Comparison of ENCODE assay signal across 8 mouse cellular contexts in genomic region chr1:166001121-166001903, GRCm38 (mm10). TPM values are rescaled to one million over a fixed set of nuclear protein-coding genes. Genes with fewer than 3 reads are reported as not detected.
DNase-seq lines count a peak whose midpoint lies in the region; ATAC-seq and TF ChIP-seq lines count a peak whose summit lies in the region.

No protein-coding gene starts in this region.

- WGBS in heart, embryonic 12.5 days: 3% methylated on average over 48 of the region's 48 CpGs
- under 1% methylated on average over 41 of the region's 48 CpGs for WGBS in kidney, embryonic 16.5 days
- 2% methylated on average over 45 of the region's 48 CpGs for WGBS in liver, embryonic 14.5 days (ENCODE audit: insufficient replicate concordance)
- under 1% methylated on average over 47 of the region's 48 CpGs for WGBS in stomach, embryonic 15.5 days

- H3K79me3 ChIP-seq in C2C12 (ENCODE audit: low read depth): peaks cover 52% of the 10 kb centered on the region

- no peaks in the 10 kb centered on the region for H3K36me3 ChIP-seq in C2C12 (ENCODE audit: control insufficient read depth, insufficient read depth)
- no peaks in the 10 kb centered on the region for H3K36me3 ChIP-seq in heart, embryonic 12.5 days
- no peaks in the 10 kb centered on the region for H3K36me3 ChIP-seq in kidney, embryonic 16.5 days (ENCODE audit: insufficient read depth, low read length)
- no peaks in the 10 kb centered on the region for H3K36me3 ChIP-seq in liver, embryonic 14.5 days (replicated peaks; ENCODE audit: control insufficient read depth, insufficient read depth, low read depth)
- H3K36me3 ChIP-seq in stomach, embryonic 15.5 days: no peaks in the 10 kb centered on the region

- H3K4me1 ChIP-seq in embryonic fibroblast, embryonic 13.5 days (ENCODE audit: control insufficient read depth, insufficient read depth, low read length): peaks cover 2% of the 10 kb centered on the region; the same call in 1 of the 2 replicates
- peaks cover 18% of the 10 kb centered on the region for H3K4me1 ChIP-seq in heart, embryonic 12.5 days (replicated peaks)
- H3K4me1 ChIP-seq in kidney, embryonic 16.5 days (ENCODE audit: insufficient read depth, low read length): peaks cover 19% of the 10 kb centered on the region
- peaks cover 5 to 17% of the 10 kb centered on the region in 2 experiments for H3K4me1 ChIP-seq in liver, embryonic 14.5 days (replicated peaks; ENCODE audit: control insufficient read depth in 2 of 2, insufficient read depth in 2 of 2, low read length in 1 of 2)
- H3K4me1 ChIP-seq in stomach, embryonic 15.5 days: peaks cover 7% of the 10 kb centered on the region; the same call in 1 of the 2 replicates

- no peaks in the 10 kb centered on the region for H3K27me3 ChIP-seq in C2C12 (ENCODE audit: control insufficient read depth, insufficient read depth, insufficient read length)
- H3K27me3 ChIP-seq in heart, embryonic 12.5 days (replicated peaks): no peaks in the 10 kb centered on the region
- no peaks in the 10 kb centered on the region for H3K27me3 ChIP-seq in kidney, embryonic 16.5 days (ENCODE audit: insufficient read depth, low read length)
- no peaks in the 10 kb centered on the region for H3K27me3 ChIP-seq in liver, embryonic 14.5 days (ENCODE audit: control insufficient read depth, insufficient read depth, low read length)
- no peaks in the 10 kb centered on the region for H3K27me3 ChIP-seq in stomach, embryonic 15.5 days (replicated peaks)

- TF ChIP-seq POLR2A in embryonic fibroblast, embryonic 13.5 days (IDR thresholded peaks at IDR 0.05; ENCODE audit: low read depth, low read length): no peak

- peak; percentile 49 to 51 for DNase-seq in adrenal gland, postnatal 36 days
- no peak for DNase-seq in liver, embryonic 14.5 days (ENCODE audit: low read depth in 3 of 3, low spot score in 3 of 3)
- DNase-seq in neural tube, embryonic 10.5 days (ENCODE audit: extremely low spot score, low spot score): peak; percentile 62

- no peak for TF ChIP-seq CTCF in C2C12 (IDR thresholded peaks at IDR 0.05; ENCODE audit: control insufficient read depth, insufficient read depth, insufficient read length)
- no peak for TF ChIP-seq CTCF in embryonic fibroblast, embryonic 13.5 days (IDR thresholded peaks at IDR 0.05; ENCODE audit: borderline replicate concordance, insufficient read depth, low read length)
- no peak for TF ChIP-seq CTCF in liver, embryonic 14.5 days (IDR thresholded peaks at IDR 0.05; ENCODE audit: low read depth)

- H3K9me3 ChIP-seq in heart, embryonic 12.5 days (replicated peaks): no peaks in the 10 kb centered on the region
- H3K9me3 ChIP-seq in kidney, embryonic 16.5 days (ENCODE audit: low read length): no peaks in the 10 kb centered on the region
- H3K9me3 ChIP-seq in liver, embryonic 14.5 days (ENCODE audit: control insufficient read depth, low read length): no peaks in the 10 kb centered on the region
- no peaks in the 10 kb centered on the region for H3K9me3 ChIP-seq in stomach, embryonic 15.5 days

- peaks cover 57% of the 10 kb centered on the region for H3K79me2 ChIP-seq in C2C12 (ENCODE audit: control insufficient read depth, insufficient read depth)

- peak overlapping the region; percentile 91 for H3ac ChIP-seq in C2C12 (ENCODE audit: control insufficient read depth, insufficient read length, low read depth)

- peak overlapping the region; percentile 91 for H3K9ac ChIP-seq in heart, embryonic 12.5 days
- peak overlapping the region; percentile 97 for H3K9ac ChIP-seq in kidney, embryonic 16.5 days (replicated peaks; ENCODE audit: low read length)
- H3K9ac ChIP-seq in liver, embryonic 14.5 days (replicated peaks): peak overlapping the region; percentile 84
- peak overlapping the region; percentile 93 for H3K9ac ChIP-seq in stomach, embryonic 15.5 days

- TF ChIP-seq EP300 in liver, embryonic 14.5 days (IDR thresholded peaks at IDR 0.05; ENCODE audit: low read depth): no peak

- no peak for ATAC-seq in heart, embryonic 12.5 days (ENCODE audit: insufficient number of reproducible peaks, low FRiP score)
- ATAC-seq in kidney, embryonic 16.5 days (ENCODE audit: low FRiP score, low TSS enrichment): peak; percentile 7
- no peak for ATAC-seq in liver, embryonic 14.5 days (ENCODE audit: insufficient read depth)
- ATAC-seq in stomach, embryonic 15.5 days (ENCODE audit: insufficient read depth, low FRiP score, low read depth): 0 out of 2 replicates have a peak, but pooled peaks have one; percentile 2

- peak overlapping the region; percentile 93 for H3K4me2 ChIP-seq in heart, embryonic 12.5 days
- peak overlapping the region; percentile 90 for H3K4me2 ChIP-seq in kidney, embryonic 16.5 days (replicated peaks; ENCODE audit: low read depth, low read length)
- peak overlapping the region; percentile 92 for H3K4me2 ChIP-seq in liver, embryonic 14.5 days (ENCODE audit: low read depth)
- H3K4me2 ChIP-seq in stomach, embryonic 15.5 days: peak overlapping the region; percentile 96

- H3K4me3 ChIP-seq in C2C12 (ENCODE audit: insufficient read depth, poor library complexity, severe bottlenecking): peak overlapping the region; percentile 66
- H3K4me3 ChIP-seq in embryonic fibroblast, embryonic 13.5 days (ENCODE audit: insufficient read depth, low read length): peak overlapping the region; percentile 79
- peak overlapping the region; percentile 86 for H3K4me3 ChIP-seq in heart, embryonic 12.5 days
- peak overlapping the region; percentile 94 for H3K4me3 ChIP-seq in kidney, embryonic 16.5 days (ENCODE audit: low read length)
- H3K4me3 ChIP-seq in liver, embryonic 14.5 days (ENCODE audit: insufficient read depth in 1 of 2, low read depth in 2 of 2, low read length in 2 of 2): peak overlapping the region; percentile 57 to 74
- H3K4me3 ChIP-seq in stomach, embryonic 15.5 days (replicated peaks): peak overlapping the region; percentile 93

- no peak overlapping the region for H3K27ac ChIP-seq in embryonic fibroblast, embryonic 13.5 days (ENCODE audit: insufficient read depth, low read length)
- peak overlapping the region; percentile 92 for H3K27ac ChIP-seq in heart, embryonic 12.5 days (ENCODE audit: poor library complexity, severe bottlenecking)
- peak overlapping the region; percentile 93 for H3K27ac ChIP-seq in kidney, embryonic 16.5 days (ENCODE audit: low read length)
- peak overlapping the region; percentile 13 for H3K27ac ChIP-seq in liver, embryonic 14.5 days
- peak overlapping the region; percentile 83 for H3K27ac ChIP-seq in stomach, embryonic 15.5 days

TF ChIP-seq in C2C12, 6 proteins besides CTCF, POLR2A, EP300 and RAD21:
- TF ChIP-seq MAX (IDR thresholded peaks at IDR 0.05): peak; percentile 32
- no peak for TF ChIP-seq MYOG (IDR thresholded peaks at IDR 0.05; ENCODE audit: control insufficient read depth, extremely low read depth, insufficient read length)
- TF ChIP-seq MYOD1 (IDR thresholded peaks at IDR 0.05; ENCODE audit: control insufficient read depth, insufficient read length, low read depth): no peak
- no peak for TF ChIP-seq FOSL1 (IDR thresholded peaks at IDR 0.05; ENCODE audit: insufficient read depth, low read length, poor library complexity, severe bottlenecking)
- no peak for TF ChIP-seq CEBPB (IDR thresholded peaks at IDR 0.05; ENCODE audit: low read depth)
- no peak for TF ChIP-seq USF1 (IDR thresholded peaks at IDR 0.05; ENCODE audit: low read depth)

RNA-seq across cellular contexts. Expression of gene Pou2f1, which starts 1.2 kb away (rescaled TPM):
- polyA plus RNA-seq in C2C12 (2012; fragmentation: generic; extraction: Trizol): 3.2 TPM
- 10 to 100 TPM; 11.2 to 14.3 TPM for total RNA-seq in adrenal gland, postnatal 36 days (2021)
- 4.6 and 6.3 TPM in 2 replicates for polyA plus RNA-seq in embryonic fibroblast, embryonic 13.5 days (2011; ENCODE audit: insufficient read length, low read depth, missing spikeins)
- polyA plus RNA-seq in heart, embryonic 12.5 days (2016; fragmentation: Nextera tagmentation; extraction: Ambion mirVana): 11.9 and 12.8 TPM in 2 replicates
- 14.0 and 20.6 TPM in 2 replicates for polyA plus RNA-seq in kidney, embryonic 16.5 days (2015; fragmentation: Nextera tagmentation; extraction: Ambion mirVana)
- polyA plus RNA-seq in liver, embryonic 14.5 days (2012; rRNA removed): 1.6 and 1.9 TPM in 2 replicates
- 3.9 and 4.2 TPM in 2 replicates for polyA plus RNA-seq in liver, embryonic 14.5 days (2014; fragmentation: Nextera tagmentation; extraction: Ambion mirVana)
- 9.9 and 12.0 TPM in 2 replicates for polyA plus RNA-seq in stomach, embryonic 15.5 days (2015; fragmentation: Nextera tagmentation; extraction: Ambion mirVana)

Comparison
In these comparisons a context has a peak if more than half of its experiments do, and no peak if none do; other contexts are left out.
1. DNase-seq: peak in adrenal gland, postnatal 36 days (2 of 2) and neural tube, embryonic 10.5 days (single experiment); none in liver, embryonic 14.5 days (0 of 3).
2. ATAC-seq: peak in kidney, embryonic 16.5 days (single experiment) and stomach, embryonic 15.5 days (single experiment); none in heart, embryonic 12.5 days (single experiment) and liver, embryonic 14.5 days (single experiment).
3. Peak in every context shown above with its lines, with median percentiles within 50 percentile points of each other: H3K4me3 ChIP-seq, H3K4me2 ChIP-seq and H3K9ac ChIP-seq.